Mouse (Mus musculus): ENCODE results near the gene Rce1. TPM values are rescaled to one million over a fixed set of nuclear protein-coding genes. Genes with fewer than 3 reads are reported as not detected.

Gene Rce1
- total RNA-seq, 4 experiments from 2014 or later: 34.0 to 47.7 (median 38.9) TPM

Small RNA genes lying within 50 kb of the gene (microRNA-seq; reads per million reads assigned to microRNA genes)
- 0.84 to 1.1 reads per million in 2 experiments for gene Mir6986

Other genes with a start within 250 kb of the Rce1 start
- 100 to 1,000 TPM in 3 of 4 experiments, 10 to 100 TPM in 1; 88.6 to 150 (median 124) TPM for gene Kdm2a, start 227.4 kb downstream of the Rce1 start, total RNA-seq (2022)
- gene Rhod, start 186.2 kb downstream of the Rce1 start, total RNA-seq (2022): 10 to 100 TPM; 29.8 to 48.0 (median 39.3) TPM
- 10 to 100 TPM; 60.5 to 90.4 (median 73.7) TPM for gene Syt12, start 148.2 kb downstream of the Rce1 start, total RNA-seq (2022)
- gene 2010003K11Rik, start 127.1 kb downstream of the Rce1 start, total RNA-seq (2022): 10 to 100 TPM; 12.2 to 22.5 (median 20.2) TPM
- gene Pcx, start 115.2 kb downstream of the Rce1 start, total RNA-seq (2022): 100 to 1,000 TPM; 351 to 737 (median 517) TPM
- gene Lrfn4, start 10.0 kb downstream of the Rce1 start, total RNA-seq (2022): 1 to 10 TPM; 3.9 to 9.3 (median 6.5) TPM
- gene Gm960, start 73.0 kb upstream of the Rce1 start, total RNA-seq (2022): 1 to 10 TPM in 1 of 4 experiments, under 1 TPM in 2, not detected in 1; 0.67 to 1.0 (median 0.94) TPM
- gene Sptbn2, start 85.5 kb upstream of the Rce1 start, total RNA-seq (2022): 1 to 10 TPM in 3 of 4 experiments, under 1 TPM in 1; 0.99 to 3.5 (median 1.6) TPM
- gene Rbm4b, start 130.9 kb upstream of the Rce1 start, total RNA-seq (2022): 10 to 100 TPM; 14.3 to 16.5 (median 16.1) TPM
- 10 to 100 TPM; 54.0 to 83.2 (median 62.0) TPM for gene Rbm4, start 168.3 kb upstream of the Rce1 start, total RNA-seq (2022)
- gene Gm21992, start 186.0 kb upstream of the Rce1 start, total RNA-seq (2022): 10 to 100 TPM; 20.7 to 31.8 (median 24.4) TPM
- 10 to 100 TPM; 43.7 to 64.6 (median 53.9) TPM for gene Rbm14, start 186.0 kb upstream of the Rce1 start, total RNA-seq (2022)
- gene Ccs, start 213.7 kb upstream of the Rce1 start, total RNA-seq (2022): 100 to 1,000 TPM; 101 to 198 (median 175) TPM
- gene Ccdc87, start 213.7 kb upstream of the Rce1 start, total RNA-seq (2022): under 1 TPM; 0.15 to 0.59 (median 0.29) TPM
- gene Ctsf, start 229.5 kb upstream of the Rce1 start, total RNA-seq (2022): 100 to 1,000 TPM; 412 to 672 (median 540) TPM